Mouse (Mus musculus) lung, adult 18-20 months (tissue): ENCODE measurements at regions not wholly inside any gene's neighbourhood (a gene's known extent, or its start where the extent isn't known, plus 50 kb on each side); places are given as distances from the start of the nearest gene placed in this dataset.

Experiments
- DNase-seq, 2 experiments: peaks; one replicate each; pipeline ENCODE4 v3.0.0; 2022; ENCODE audit warnings: mixed read lengths in 2 of 2

- no peak for DNase-seq
Observed at GRCm38 (mm10) chr8:47769452-47769851, 52.5 kb upstream of the Cldn24 start.

GRCm38 (mm10) chr8:47768751-47769150 is 53.2 kb upstream of the Cldn24 start:
- no peak for DNase-seq

- peak; percentile 39 to 54 for DNase-seq
Observed at GRCm38 (mm10) chr8:47764480-47764879, 50.7 kb upstream of the Cdkn2aip start.

- DNase-seq: peak; percentile 9 to 61
Observed at GRCm38 (mm10) chr8:47764068-47764467, 50.3 kb upstream of the Cdkn2aip start.
